Mouse (Mus musculus) embryonic facial prominence, embryonic 10.5 days (tissue): ENCODE measurements around the gene Gsap. TPM values are rescaled to one million over a fixed set of nuclear protein-coding genes. Genes with fewer than 3 reads are reported as not detected.
"Not testable (repeated sequence)": the region's sequence is repeated elsewhere in the genome, so short reads cannot be mapped to it uniquely, and the experiment has no call there.

Experiments
- DNase-seq: peaks from one replicate; pipeline ENCODE4 v3.0.0-alpha.2; 2017; ENCODE audit warnings: low spot score
- H3K27ac ChIP-seq: fragments of 300-500 bp; sonication (generic); replicated peaks from 2 replicates; pipeline ENCODE4 v1.5.1; 2016; ENCODE audit warnings: mild to moderate bottlenecking
- H3K27me3 ChIP-seq: fragments of 300-500 bp; sonication (generic); replicated peaks from 2 replicates; pipeline ENCODE4 v1.6.1; 2016; ENCODE audit warnings: low read depth, mild to moderate bottlenecking; ENCODE audit not compliant: poor library complexity, severe bottlenecking
- H3K36me3 ChIP-seq: fragments of 300-500 bp; sonication (generic); replicated peaks from 2 replicates; pipeline ENCODE4 v1.6.1; 2016; ENCODE audit warnings: mild to moderate bottlenecking, moderate library complexity
- H3K4me1 ChIP-seq: fragments of 300-500 bp; sonication (generic); 2 replicates; pipeline ENCODE4 v1.6.1; 2016
- H3K4me3 ChIP-seq: fragments of 300-500 bp; sonication (generic); 2 replicates; pipeline ENCODE4 v1.5.1; 2016; ENCODE audit warnings: mild to moderate bottlenecking, moderate library complexity
- H3K9me3 ChIP-seq: fragments of 300-500 bp; sonication (generic); 2 replicates; pipeline ENCODE4 v1.6.1; 2016; ENCODE audit warnings: mild to moderate bottlenecking
- WGBS: fragments of 180-500 bp; shearing (Covaris S2); methylation state at CpG from one replicate; pipeline ENCODE4 v1.1.7; 2016; 5-methylcytosine and 5-hydroxymethylcytosine counted together
- polyA plus RNA-seq: library from polyadenylated mRNA; unstranded; fragments of >200 nt; fragmentation: Nextera tagmentation; extraction: Ambion mirVana; gene quantifications from 2 replicates; pipeline ENCODE4 v1.2.1, GENCODE M21; 2016

Gsap gene
- polyA plus RNA-seq, 1 experiment from 2014 or later = 1.5 TPM

- 85% methylated on average over 3 of the region's 3 CpGs for WGBS
- H3K4me3 ChIP-seq = no peak overlapping the region
- no peak overlapping the region for H3K27ac ChIP-seq
- DNase-seq = peak; percentile 3
- H3K9me3 ChIP-seq = no peaks in the 10 kb centered on the region
- H3K27me3 ChIP-seq = no peaks in the 10 kb centered on the region
- no peaks in the 10 kb centered on the region for H3K4me1 ChIP-seq
- no peaks in the 10 kb centered on the region for H3K36me3 ChIP-seq
Measured at GRCm38 (mm10) chr5:21163421-21163820, 22.6 kb upstream of the Gsap start.

- WGBS = 88% methylated on average over 8 of the region's 8 CpGs
- no peaks in the 10 kb centered on the region for H3K27me3 ChIP-seq
- peaks cover 6% of the 10 kb centered on the region; the same call in 1 of the 2 replicates for H3K4me1 ChIP-seq
- no peaks in the 10 kb centered on the region for H3K36me3 ChIP-seq
- H3K27ac ChIP-seq = no peak overlapping the region
- no peak overlapping the region for H3K4me3 ChIP-seq
- H3K9me3 ChIP-seq = no peaks in the 10 kb centered on the region
- DNase-seq = no peak
Measured at GRCm38 (mm10) chr5:21168689-21169345, 17.2 kb upstream of the Gsap start.

GRCm38 (mm10) chr5:21169346-21169745, 16.7 kb upstream of the Gsap start:
- 71% methylated on average over 3 of the region's 3 CpGs for WGBS
- H3K27ac ChIP-seq = no peak overlapping the region
- no peak overlapping the region for H3K4me3 ChIP-seq
- H3K9me3 ChIP-seq = no peaks in the 10 kb centered on the region
- H3K36me3 ChIP-seq = no peaks in the 10 kb centered on the region
- peaks cover 6% of the 10 kb centered on the region; the same call in 1 of the 2 replicates for H3K4me1 ChIP-seq
- no peak for DNase-seq
- H3K27me3 ChIP-seq = no peaks in the 10 kb centered on the region

- H3K4me3 ChIP-seq = no peak overlapping the region
- H3K27ac ChIP-seq = no peak overlapping the region
- no peak for DNase-seq
- H3K9me3 ChIP-seq = no peaks in the 10 kb centered on the region
- H3K4me1 ChIP-seq = peaks cover 6% of the 10 kb centered on the region; the same call in 1 of the 2 replicates
- WGBS = 91% methylated on average over 1 of the region's 1 CpGs
- H3K27me3 ChIP-seq = no peaks in the 10 kb centered on the region
- no peaks in the 10 kb centered on the region for H3K36me3 ChIP-seq
Measured at GRCm38 (mm10) chr5:21169877-21170276, 16.2 kb upstream of the Gsap start.

- Histone ChIP-seq H3K27ac (no peak overlapping the region; the same call in 1 of the 2 replicates), H3K9me3 (no peaks in the 10 kb centered on the region), H3K4me3 (no peak overlapping the region), H3K27me3 (no peaks in the 10 kb centered on the region), H3K36me3 (no peaks in the 10 kb centered on the region), H3K4me1 (peaks cover 11% of the 10 kb centered on the region)
- WGBS = 36% methylated on average over 4 of the region's 4 CpGs
- DNase-seq = no peak
Measured at GRCm38 (mm10) chr5:21170440-21170839, 15.6 kb upstream of the Gsap start.

- H3K4me3 ChIP-seq = no peak overlapping the region
- no peak for DNase-seq
- 65% methylated on average over 5 of the region's 5 CpGs for WGBS
- no peaks in the 10 kb centered on the region for H3K9me3 ChIP-seq
- no peak overlapping the region for H3K27ac ChIP-seq
- peaks cover 15% of the 10 kb centered on the region for H3K4me1 ChIP-seq
- no peaks in the 10 kb centered on the region for H3K27me3 ChIP-seq
- H3K36me3 ChIP-seq = no peaks in the 10 kb centered on the region
Measured at GRCm38 (mm10) chr5:21170898-21171297, 15.2 kb upstream of the Gsap start.

GRCm38 (mm10) chr5:21171336-21171735, 14.7 kb upstream of the Gsap start:
- peaks cover 18% of the 10 kb centered on the region for H3K4me1 ChIP-seq
- H3K27me3 ChIP-seq = no peaks in the 10 kb centered on the region
- WGBS = 56% methylated on average over 6 of the region's 6 CpGs
- H3K27ac ChIP-seq = no peak overlapping the region
- no peak for DNase-seq
- H3K4me3 ChIP-seq = no peak overlapping the region
- no peaks in the 10 kb centered on the region for H3K36me3 ChIP-seq
- no peaks in the 10 kb centered on the region for H3K9me3 ChIP-seq

- H3K4me3 ChIP-seq = no peak overlapping the region
- H3K36me3 ChIP-seq = no peaks in the 10 kb centered on the region
- no peak overlapping the region for H3K27ac ChIP-seq
- H3K4me1 ChIP-seq = peaks cover 18% of the 10 kb centered on the region
- no peaks in the 10 kb centered on the region for H3K9me3 ChIP-seq
- WGBS = 75% methylated on average over 3 of the region's 3 CpGs
- DNase-seq = no peak
- H3K27me3 ChIP-seq = no peaks in the 10 kb centered on the region
Measured at GRCm38 (mm10) chr5:21172316-21172715, 13.7 kb upstream of the Gsap start.

GRCm38 (mm10) chr5:21175132-21176112, 10.6 kb upstream of the Gsap start:
- H3K9me3 ChIP-seq = no peaks in the 10 kb centered on the region
- H3K4me3 ChIP-seq = no peak overlapping the region
- no peaks in the 10 kb centered on the region for H3K36me3 ChIP-seq
- peak; percentile 25 for DNase-seq
- peaks cover 14% of the 10 kb centered on the region for H3K4me1 ChIP-seq
- peak overlapping the region; percentile 67 for H3K27ac ChIP-seq
- no peaks in the 10 kb centered on the region for H3K27me3 ChIP-seq
- 20% methylated on average over 9 of the region's 9 CpGs for WGBS

- Histone ChIP-seq H3K36me3 (no peaks in the 10 kb centered on the region), H3K9me3 (no peaks in the 10 kb centered on the region; the same call in 1 of the 2 replicates), H3K4me3 (no peak overlapping the region), H3K27me3 (no peaks in the 10 kb centered on the region), H3K4me1 (peaks cover 11% of the 10 kb centered on the region), H3K27ac (no peak overlapping the region)
- no peak for DNase-seq
Measured at GRCm38 (mm10) chr5:21179496-21179895, 6.6 kb upstream of the Gsap start.

GRCm38 (mm10) chr5:21183046-21183445, 3.0 kb upstream of the Gsap start:
- WGBS = 51% methylated on average over 2 of the region's 2 CpGs

GRCm38 (mm10) chr5:21186821-21187220, 766 bp downstream of the Gsap start:
- Histone ChIP-seq H3K27ac (no peak overlapping the region), H3K4me1 (peaks cover 25% of the 10 kb centered on the region), H3K4me3 (peak overlapping the region; percentile 68), H3K9me3 (no peaks in the 10 kb centered on the region; the same call in 1 of the 2 replicates), H3K27me3 (peaks cover 36% of the 10 kb centered on the region), H3K36me3 (no peaks in the 10 kb centered on the region)
- WGBS = 9% methylated on average over 4 of the region's 4 CpGs
- DNase-seq = peak; percentile 34

More at GRCm38 (mm10) chr5:21183046-21183445, 3.0 kb upstream of the Gsap start:
- not testable (repeated sequence) for H3K9me3 ChIP-seq, H3K36me3 ChIP-seq, H3K27ac ChIP-seq, DNase-seq, H3K4me3 ChIP-seq
- Histone ChIP-seq H3K4me1 (peaks cover 17% of the 10 kb centered on the region), H3K27me3 (peaks cover 35% of the 10 kb centered on the region)
